Mouse (Mus musculus): ENCODE measurements around the gene Fkbp8.

Gene Fkbp8

GRCm38 (mm10) chr8:70527512-70528181, at the start of gene Fkbp8, which contains the start of gene Kxd1:
Gene Fkbp8 (plus strand): TSS chr8:70527724.
Gene Kxd1 (minus strand): TSS chr8:70527956.
- DNase-seq (ENCODE audit: low read depth): peak; percentile 97

- DNase-seq (ENCODE audit: low read depth): no peak
Measured at GRCm38 (mm10) chr8:70481908-70482307, 45.6 kb upstream of the Fkbp8 start.

- no peak for DNase-seq (ENCODE audit: low read depth)
Measured at GRCm38 (mm10) chr8:70482943-70483342, 44.6 kb upstream of the Fkbp8 start.

- DNase-seq (ENCODE audit: low read depth): no peak
Measured at GRCm38 (mm10) chr8:70486191-70486681, 41.3 kb upstream of the Fkbp8 start.

- no peak for DNase-seq (ENCODE audit: low read depth)
Measured at GRCm38 (mm10) chr8:70486941-70487520, 40.5 kb upstream of the Fkbp8 start, which contains the start of gene Tmem59l. Gene Tmem59l (minus strand): TSS chr8:70487358.

GRCm38 (mm10) chr8:70487993-70488796, 39.3 kb upstream of the Fkbp8 start:
- DNase-seq (ENCODE audit: low read depth): peak; percentile 47

- DNase-seq (ENCODE audit: low read depth): peak; percentile 41
Measured at GRCm38 (mm10) chr8:70488931-70489470, 38.5 kb upstream of the Fkbp8 start.

GRCm38 (mm10) chr8:70489576-70489975, 37.9 kb upstream of the Fkbp8 start:
- no peak for DNase-seq (ENCODE audit: low read depth)

- peak; percentile 19 for DNase-seq (ENCODE audit: low read depth)
Measured at GRCm38 (mm10) chr8:70490061-70490879, 37.3 kb upstream of the Fkbp8 start.

- peak; percentile 29 for DNase-seq (ENCODE audit: low read depth)
Measured at GRCm38 (mm10) chr8:70490880-70491495, 36.5 kb upstream of the Fkbp8 start.

GRCm38 (mm10) chr8:70492664-70493640, 34.6 kb upstream of the Fkbp8 start, which contains the start of gene Crlf1:
Gene Crlf1 (plus strand): TSS chr8:70493158.
- peak; percentile 19 for DNase-seq (ENCODE audit: low read depth)

GRCm38 (mm10) chr8:70493692-70494415, 33.7 kb upstream of the Fkbp8 start:
- DNase-seq (ENCODE audit: low read depth): peak; percentile 26

- DNase-seq (ENCODE audit: low read depth): peak; percentile 50
Measured at GRCm38 (mm10) chr8:70494416-70494945, 33.0 kb upstream of the Fkbp8 start.

- no peak for DNase-seq (ENCODE audit: low read depth)
Measured at GRCm38 (mm10) chr8:70495001-70495770, 32.3 kb upstream of the Fkbp8 start.

- DNase-seq (ENCODE audit: low read depth): no peak
Measured at GRCm38 (mm10) chr8:70495771-70496062, 31.8 kb upstream of the Fkbp8 start.

GRCm38 (mm10) chr8:70500386-70501301, 26.9 kb upstream of the Fkbp8 start:
- peak; percentile 79 for DNase-seq (ENCODE audit: low read depth)
